Mouse (Mus musculus) neural tube, embryonic 12.5 days (tissue): Measurements from ENCODE around the gene Rhoa. TPM values are rescaled to one million over a fixed set of nuclear protein-coding genes. Genes with fewer than 3 reads are reported as not detected.
"Not testable (repeated sequence)": the region's sequence is repeated elsewhere in the genome, so short reads cannot be mapped to it uniquely, and the experiment has no call there.

ENCODE experiments used
- ATAC-seq: fragments of 200-750 bp; cut with Nextera tagmentation; 2 replicates; pipeline ENCODE4 v1.8.0; 2017; ENCODE audit warnings: low read depth, mild to moderate bottlenecking, moderate TSS enrichment, moderate library complexity; ENCODE audit not compliant: low FRiP score
- H3K27ac ChIP-seq: fragments of 300-500 bp; sonication (generic); 2 replicates; pipeline ENCODE4 v1.5.1; 2016
- H3K27me3 ChIP-seq: fragments of 300-500 bp; sonication (generic); replicated peaks from 2 replicates; pipeline ENCODE4 v1.6.1; 2016; ENCODE audit warnings: mild to moderate bottlenecking
- H3K36me3 ChIP-seq: fragments of 300-500 bp; sonication (generic); 2 replicates; pipeline ENCODE4 v1.6.1; 2016; ENCODE audit warnings: mild to moderate bottlenecking
- H3K4me1 ChIP-seq: fragments of 300-500 bp; sonication (generic); 2 replicates; pipeline ENCODE4 v1.6.1; 2016
- H3K4me2 ChIP-seq: fragments of 300-500 bp; sonication (generic); replicated peaks from 2 replicates; pipeline ENCODE4 v1.6.1; 2016; ENCODE audit warnings: mild to moderate bottlenecking
- H3K4me3 ChIP-seq: fragments of 300-500 bp; sonication (generic); 2 replicates; pipeline ENCODE4 v1.5.1; 2016
- H3K9ac ChIP-seq: fragments of 300-500 bp; sonication (generic); 2 replicates; pipeline ENCODE4 v1.6.1; 2016; ENCODE audit warnings: mild to moderate bottlenecking
- H3K9me3 ChIP-seq: fragments of 300-500 bp; sonication (generic); 2 replicates; pipeline ENCODE4 v1.6.1; 2016; ENCODE audit warnings: mild to moderate bottlenecking
- WGBS: fragments of 180-500 bp; shearing (Covaris S2); methylation state at CpG from one replicate; pipeline ENCODE4 v1.1.7; 2016; 5-methylcytosine and 5-hydroxymethylcytosine counted together
- polyA plus RNA-seq: library from polyadenylated mRNA; unstranded; fragments of >200 nt; fragmentation: Nextera tagmentation; extraction: Ambion mirVana; gene quantifications from 2 replicates; pipeline ENCODE4 v1.2.1, GENCODE M21; 2016

Gene Rhoa
- polyA plus RNA-seq, 1 experiment from 2014 or later, result 313 TPM

DNA sequence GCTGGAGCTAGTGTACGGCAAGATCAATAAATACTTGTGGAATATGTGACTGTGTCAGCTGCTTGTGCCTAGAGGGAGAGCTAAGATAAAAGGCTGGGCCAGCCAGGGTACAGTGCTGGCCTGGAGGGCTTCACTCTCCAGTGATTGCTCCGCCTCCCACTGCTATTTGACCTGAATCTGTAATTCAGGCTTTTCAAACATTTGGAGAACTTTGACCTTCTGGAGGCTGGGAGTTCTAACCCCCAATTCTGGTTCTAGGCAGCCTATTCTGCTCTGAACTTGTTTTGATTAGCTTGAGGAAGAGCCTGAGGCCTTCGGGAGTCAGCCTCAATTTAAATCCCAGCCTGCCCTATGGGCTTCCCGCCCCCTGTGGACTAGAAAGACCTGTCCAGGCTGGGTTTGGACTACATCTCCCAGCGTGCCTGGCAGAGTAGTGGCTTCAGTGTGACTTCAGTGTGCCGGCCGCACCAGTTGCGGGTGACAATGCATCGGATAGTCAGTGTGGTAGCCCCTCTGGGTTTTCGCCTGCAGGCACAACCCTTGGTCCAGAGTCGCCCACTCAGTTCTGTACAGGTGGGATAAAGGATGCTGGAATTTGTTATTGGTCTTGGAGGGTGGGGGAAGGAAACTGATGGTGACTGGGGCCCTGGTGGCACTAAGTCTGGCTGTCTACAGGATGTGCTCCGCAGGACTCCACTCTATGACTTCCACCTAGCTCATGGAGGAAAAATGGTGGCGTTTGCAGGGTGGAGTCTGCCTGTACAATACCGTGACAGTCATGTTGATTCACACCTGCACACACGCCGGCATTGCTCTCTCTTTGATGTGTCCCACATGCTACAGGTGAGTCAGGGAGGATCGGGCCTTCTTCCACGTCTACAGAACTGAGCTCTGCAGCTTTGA, 9.2 kb upstream of the Rhoa start, which contains the start of gene Amt:
Gene Amt (plus strand): TSS at position 401 of the 903 bp plus-strand sequence.
- Histone ChIP-seq H3K36me3 (peaks cover 44% of the 10 kb centered on the region), H3K4me2 (peak within 1 kb of the TSS; percentile 56), H3K27ac (no peak within 1 kb of the TSS), H3K9ac (peak within 1 kb of the TSS; percentile 26; the same call in 1 of the 2 replicates), H3K9me3 (no peaks in the 10 kb centered on the region), H3K4me3 (peak within 1 kb of the TSS; percentile 27), H3K4me1 (peaks cover 14% of the 10 kb centered on the region), H3K27me3 (no peaks in the 10 kb centered on the region)
- peak; percentile 73 for ATAC-seq
- WGBS, result 18% methylated on average over 18 of the region's 18 CpGs

DNA sequence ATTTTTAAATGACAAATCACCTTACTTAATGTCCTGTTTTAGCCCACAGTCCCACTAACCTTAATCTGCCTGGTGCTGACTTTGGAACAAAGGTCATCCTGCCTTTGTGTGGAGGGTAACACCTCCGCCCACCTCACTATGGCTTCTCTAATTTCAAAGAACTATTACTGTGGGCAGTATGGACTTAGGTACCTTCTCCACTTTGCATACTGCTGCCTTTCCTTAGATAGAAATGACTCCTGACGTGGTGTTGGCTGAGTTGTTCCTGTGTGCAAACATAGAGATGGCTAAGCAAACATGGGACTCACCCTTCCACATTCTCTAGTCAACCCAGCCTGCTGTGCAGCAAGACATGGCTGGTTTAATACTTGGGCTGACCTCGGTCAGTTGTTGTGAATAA, 4.1 kb upstream of the Rhoa start:
- Histone ChIP-seq H3K4me3 (no peak overlapping the region), H3K4me1 (peaks cover 17% of the 10 kb centered on the region), H3K27me3 (no peaks in the 10 kb centered on the region), H3K9ac (no peak overlapping the region), H3K9me3 (no peaks in the 10 kb centered on the region), H3K27ac (no peak overlapping the region), H3K36me3 (peaks cover 41% of the 10 kb centered on the region), H3K4me2 (no peak overlapping the region)
- ATAC-seq, result no peak
- WGBS, result 83% methylated on average over 3 of the region's 3 CpGs

- H3K27ac ChIP-seq, result 0 out of 2 replicates have a peak overlapping the region, but pooled peaks have one; percentile 60
- H3K27me3 ChIP-seq, result no peaks in the 10 kb centered on the region
- H3K4me3 ChIP-seq, result peak overlapping the region; percentile 97; the same call in 1 of the 2 replicates
- ATAC-seq, result no peak
- H3K9me3 ChIP-seq, result no peaks in the 10 kb centered on the region
- H3K9ac ChIP-seq, result peak overlapping the region; percentile 69; the same call in 1 of the 2 replicates
- peaks cover 24% of the 10 kb centered on the region for H3K4me1 ChIP-seq
- H3K36me3 ChIP-seq, result peaks cover 34% of the 10 kb centered on the region
- WGBS, result 91% methylated on average over 4 of the region's 4 CpGs
- H3K4me2 ChIP-seq, result peak overlapping the region; percentile 69
Observed at GRCm38 (mm10) chr9:108304716-108305115, 1.2 kb upstream of the Rhoa start.

- peaks cover 24% of the 10 kb centered on the region for H3K4me1 ChIP-seq
- H3K9ac ChIP-seq, result peak overlapping the region; percentile 69
- peaks cover 33% of the 10 kb centered on the region for H3K36me3 ChIP-seq
- peak overlapping the region; percentile 97 for H3K4me3 ChIP-seq
- no peaks in the 10 kb centered on the region for H3K27me3 ChIP-seq
- peak overlapping the region; percentile 69 for H3K4me2 ChIP-seq
- peak; percentile 4; the same call in 1 of the 2 replicates for ATAC-seq
- H3K27ac ChIP-seq, result peak overlapping the region; percentile 60; the same call in 1 of the 2 replicates
- 17% methylated on average over 1 of the region's 1 CpGs for WGBS
- no peaks in the 10 kb centered on the region for H3K9me3 ChIP-seq
Observed at GRCm38 (mm10) chr9:108305170-108305569, 759 bp upstream of the Rhoa start.

GRCm38 (mm10) chr9:108306571-108306980, 647 bp downstream of the Rhoa start:
- WGBS, result under 1% methylated on average over 46 of the region's 51 CpGs
- Histone ChIP-seq H3K27ac (peak overlapping the region; percentile 98), H3K4me2 (peak overlapping the region; percentile 69), H3K9ac (peak overlapping the region; percentile 94), H3K4me3 (peak overlapping the region; percentile 97), H3K4me1 (peaks cover 24% of the 10 kb centered on the region), H3K9me3 (no peaks in the 10 kb centered on the region), H3K36me3 (peaks cover 21% of the 10 kb centered on the region), H3K27me3 (no peaks in the 10 kb centered on the region)
- peak; percentile 77 for ATAC-seq

DNA sequence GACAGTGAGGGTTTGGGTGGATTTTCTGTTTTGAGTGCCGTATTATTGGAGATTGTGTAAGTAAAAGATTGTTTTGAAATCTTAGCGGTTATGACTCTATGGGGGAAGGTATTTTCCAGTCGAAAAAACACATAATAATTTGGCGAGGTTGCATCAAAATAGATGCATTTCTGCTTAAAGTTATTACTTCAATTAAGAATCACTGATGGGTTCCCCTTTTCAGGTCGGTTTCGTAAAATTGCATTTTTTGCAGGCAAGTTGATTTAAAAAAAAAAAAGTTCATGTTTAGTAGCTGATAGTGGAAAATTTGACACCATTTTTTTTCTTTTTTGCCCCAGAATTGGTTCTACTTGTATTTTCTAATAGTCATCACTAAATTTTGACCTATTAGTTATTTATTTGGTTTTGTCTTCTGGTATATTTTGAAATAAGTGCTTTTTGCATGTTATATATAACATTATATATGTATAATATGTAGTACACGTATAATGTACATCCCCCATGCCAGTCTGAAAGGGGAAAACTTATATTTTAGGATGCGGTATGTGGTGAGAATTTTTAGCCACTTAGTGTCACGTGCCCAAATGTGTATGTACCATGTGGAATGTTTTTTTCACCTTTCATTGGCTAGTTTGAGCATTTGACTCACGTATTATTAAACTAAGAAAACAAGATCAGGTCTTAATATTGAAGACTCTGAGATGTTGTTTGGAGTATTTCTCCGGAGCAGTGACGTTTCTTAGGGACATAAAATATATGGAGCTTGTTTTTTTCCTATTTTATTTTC, 1.3 kb downstream of the Rhoa start:
- peaks cover 24% of the 10 kb centered on the region for H3K4me1 ChIP-seq
- peaks cover 21% of the 10 kb centered on the region for H3K36me3 ChIP-seq
- H3K9me3 ChIP-seq, result no peaks in the 10 kb centered on the region
- no peak for ATAC-seq
- H3K27ac ChIP-seq, result peak overlapping the region; percentile 98; the same call in 1 of the 2 replicates
- H3K9ac ChIP-seq, result peak overlapping the region; percentile 94
- WGBS, result 27% methylated on average over 12 of the region's 12 CpGs
- H3K4me2 ChIP-seq, result peak overlapping the region; percentile 69
- no peaks in the 10 kb centered on the region for H3K27me3 ChIP-seq
- H3K4me3 ChIP-seq, result peak overlapping the region; percentile 97

- peaks cover 24% of the 10 kb centered on the region for H3K4me1 ChIP-seq
- H3K4me3 ChIP-seq, result no peak overlapping the region
- 80% methylated on average over 2 of the region's 2 CpGs for WGBS
- H3K9me3 ChIP-seq, result no peaks in the 10 kb centered on the region
- H3K4me2 ChIP-seq, result peak overlapping the region; percentile 69
- H3K9ac ChIP-seq, result peak overlapping the region; percentile 4; the same call in 1 of the 2 replicates
- no peak for ATAC-seq
- no peak overlapping the region for H3K27ac ChIP-seq
- peaks cover 11% of the 10 kb centered on the region for H3K36me3 ChIP-seq
- H3K27me3 ChIP-seq, result no peaks in the 10 kb centered on the region
Observed at GRCm38 (mm10) chr9:108308141-108308540, 2.2 kb downstream of the Rhoa start.

- Histone ChIP-seq H3K4me2 (no peak overlapping the region), H3K4me3 (no peak overlapping the region), H3K27me3 (no peaks in the 10 kb centered on the region), H3K36me3 (peaks cover 7% of the 10 kb centered on the region; the same call in 1 of the 2 replicates), H3K27ac (no peak overlapping the region), H3K4me1 (no peaks in the 10 kb centered on the region), H3K9ac (no peak overlapping the region), H3K9me3 (no peaks in the 10 kb centered on the region)
- WGBS, result 97% methylated on average over 3 of the region's 3 CpGs
- ATAC-seq, result no peak
Observed at GRCm38 (mm10) chr9:108317572-108317971, 11.6 kb downstream of the Rhoa start.

DNA sequence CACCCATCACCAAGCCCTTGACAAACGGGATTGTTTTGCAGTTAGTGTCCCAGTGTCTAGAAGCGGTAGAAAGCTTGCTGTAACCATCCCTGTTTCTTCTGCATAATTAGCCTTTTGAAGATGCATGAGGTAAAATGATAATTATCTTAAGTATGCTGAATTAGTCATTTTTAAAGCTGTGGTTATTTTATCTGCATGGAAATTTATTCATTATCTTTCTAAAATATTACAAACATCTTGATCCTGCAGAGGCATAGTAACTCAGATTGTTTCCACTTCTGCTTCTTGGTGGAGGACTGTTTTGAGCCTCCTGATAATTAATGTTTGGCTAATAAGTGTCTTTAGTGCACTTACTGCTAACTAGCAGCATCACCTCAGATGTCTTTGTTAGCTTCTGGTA, 12.5 kb downstream of the Rhoa start:
- Histone ChIP-seq H3K27ac (no peak overlapping the region), H3K36me3 (peaks cover 7% of the 10 kb centered on the region; the same call in 1 of the 2 replicates), H3K4me3 (no peak overlapping the region), H3K9ac (no peak overlapping the region), H3K9me3 (no peaks in the 10 kb centered on the region), H3K27me3 (no peaks in the 10 kb centered on the region), H3K4me2 (no peak overlapping the region), H3K4me1 (no peaks in the 10 kb centered on the region)
- 91% methylated on average over 2 of the region's 2 CpGs for WGBS
- no peak for ATAC-seq

GRCm38 (mm10) chr9:108322054-108322453, 16.1 kb downstream of the Rhoa start:
- H3K36me3 ChIP-seq, ATAC-seq, H3K9me3 ChIP-seq, H3K27me3 ChIP-seq, H3K4me1 ChIP-seq, H3K9ac ChIP-seq, H3K4me2 ChIP-seq, H3K4me3 ChIP-seq, H3K27ac ChIP-seq: not testable (repeated sequence)
- 92% methylated on average over 7 of the region's 7 CpGs for WGBS

DNA sequence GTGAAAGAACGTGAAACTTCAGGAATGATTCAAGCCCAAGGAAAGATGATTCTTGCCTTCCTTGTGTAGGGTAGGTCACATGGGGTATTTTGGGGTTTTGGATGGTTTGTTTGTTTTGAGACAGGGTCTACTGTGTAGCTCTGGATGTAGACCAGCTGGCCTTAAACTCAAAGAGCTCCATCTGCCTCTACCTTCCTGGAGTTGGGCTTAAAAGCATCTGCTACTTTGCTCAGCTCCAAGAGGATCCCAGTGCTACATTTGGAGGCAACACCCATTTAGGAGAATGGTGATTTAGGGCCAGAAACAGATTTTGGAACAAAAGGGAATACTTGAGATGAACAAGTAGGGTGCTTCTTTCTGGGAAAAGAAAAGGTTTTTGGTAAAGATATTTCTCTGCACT, 18.9 kb downstream of the Rhoa start:
- ATAC-seq, result no peak
- Histone ChIP-seq H3K27me3 (no peaks in the 10 kb centered on the region), H3K4me1 (no peaks in the 10 kb centered on the region), H3K4me2 (no peak overlapping the region), H3K27ac (no peak overlapping the region), H3K36me3 (peaks cover 24% of the 10 kb centered on the region), H3K4me3 (no peak overlapping the region), H3K9ac (no peak overlapping the region), H3K9me3 (no peaks in the 10 kb centered on the region)
- 91% methylated on average over 1 of the region's 1 CpGs for WGBS

GRCm38 (mm10) chr9:108325811-108326210, 19.9 kb downstream of the Rhoa start:
- H3K27me3 ChIP-seq, result no peaks in the 10 kb centered on the region
- no peak overlapping the region for H3K4me3 ChIP-seq
- H3K4me2 ChIP-seq, result no peak overlapping the region
- H3K27ac ChIP-seq, result no peak overlapping the region
- H3K9me3 ChIP-seq, result no peaks in the 10 kb centered on the region
- H3K4me1 ChIP-seq, result no peaks in the 10 kb centered on the region
- ATAC-seq, result no peak
- 93% methylated on average over 2 of the region's 2 CpGs for WGBS
- H3K9ac ChIP-seq, result no peak overlapping the region
- peaks cover 31% of the 10 kb centered on the region for H3K36me3 ChIP-seq
